8 mouse cellular contexts compared by ENCODE assay signal in the genomic region with DNA sequence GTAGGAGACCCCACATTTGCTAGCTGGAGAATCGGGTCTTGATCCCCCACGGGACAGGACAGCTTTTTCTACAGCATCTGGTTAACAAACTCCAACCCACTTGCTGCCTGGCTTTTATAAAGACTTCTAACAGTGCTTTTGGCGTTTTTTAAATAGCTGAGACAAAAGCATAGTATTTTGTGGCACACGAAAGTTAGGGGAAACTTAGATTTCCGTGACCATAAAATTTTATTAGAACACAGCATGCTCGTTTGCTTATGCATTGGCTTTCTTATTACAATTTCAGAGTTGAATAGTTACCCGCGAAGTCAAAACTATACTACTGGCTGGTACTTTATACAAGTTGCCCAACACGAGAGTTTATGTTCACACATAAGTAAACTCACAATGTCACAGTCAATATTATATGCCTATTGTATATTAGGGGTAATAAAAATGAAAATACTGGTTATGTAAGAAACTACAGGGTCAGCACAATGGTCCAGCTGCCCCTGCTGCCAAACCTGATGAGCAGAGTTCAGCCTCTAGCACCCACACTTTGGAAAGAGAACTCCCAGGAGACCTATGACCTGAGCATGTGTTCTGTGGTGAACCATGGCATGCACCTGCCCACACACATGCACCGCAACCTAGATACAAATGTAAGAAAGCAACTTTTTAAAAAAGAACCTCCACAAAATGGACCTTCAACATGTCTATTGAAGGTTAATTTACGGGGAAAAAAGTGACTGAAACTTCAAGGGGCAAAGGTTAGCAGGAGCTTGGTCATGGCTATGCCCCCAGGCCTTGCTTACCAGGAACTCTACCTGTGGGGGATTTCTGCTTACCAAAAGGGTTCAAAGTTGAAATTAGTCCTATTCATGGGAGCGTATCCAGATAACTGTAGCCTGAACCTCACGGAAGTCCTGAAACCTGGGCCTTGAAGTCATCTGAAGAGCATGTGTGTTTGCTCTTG. TPM values are rescaled to one million over a fixed set of nuclear protein-coding genes. Genes with fewer than 3 reads are reported as not detected.
DNase-seq lines count a peak whose midpoint lies in the region; ATAC-seq lines count a peak whose summit lies in the region.

No protein-coding gene starts in this region.

- intact Hi-C loops in heart, postnatal 25 days (cut with DNase I): loop anchor here (5.0 kb wide), 2 partner anchors 40 kb away; a partner anchor contains a TSS

- 0 out of 2 replicates have a peak, but pooled peaks cover 3% of the 10 kb centered on the region for H3K36me3 ChIP-seq in heart, embryonic 12.5 days
- H3K36me3 ChIP-seq in midbrain, embryonic 14.5 days (ENCODE audit: control insufficient read depth, insufficient read depth, low read length): no peaks in the 10 kb centered on the region

- peak overlapping the region; percentile 70 for H3K4me2 ChIP-seq in heart, embryonic 12.5 days
- H3K4me2 ChIP-seq in midbrain, embryonic 14.5 days (ENCODE audit: low read length): peak overlapping the region; percentile 97

- no peaks in the 10 kb centered on the region for H3K9me3 ChIP-seq in heart, embryonic 12.5 days (replicated peaks)
- H3K9me3 ChIP-seq in midbrain, embryonic 14.5 days (ENCODE audit: control insufficient read depth, low read length): no peaks in the 10 kb centered on the region

- H3K4me3 ChIP-seq in heart, embryonic 12.5 days: peak overlapping the region; percentile 75
- peak overlapping the region; percentile 64 for H3K4me3 ChIP-seq in brown adipose tissue, adult 24 weeks (ENCODE audit: insufficient read depth, low read depth, low read length)
- peak overlapping the region; percentile 80 for H3K4me3 ChIP-seq in midbrain, embryonic 14.5 days (replicated peaks; ENCODE audit: low read depth, low read length)

- peak overlapping the region; percentile 51; the same call in 1 of the 2 replicates for H3K9ac ChIP-seq in heart, embryonic 12.5 days
- H3K9ac ChIP-seq in midbrain, embryonic 14.5 days (replicated peaks; ENCODE audit: low read length): peak overlapping the region; percentile 50; the same call in 1 of the 2 replicates

- WGBS in heart, embryonic 12.5 days: 60% methylated on average over 13 of the region's 13 CpGs
- WGBS in midbrain, embryonic 14.5 days: 71% methylated on average over 13 of the region's 13 CpGs

- no peak overlapping the region for H3K27ac ChIP-seq in heart, embryonic 12.5 days (ENCODE audit: poor library complexity, severe bottlenecking)
- no peak overlapping the region for H3K27ac ChIP-seq in brown adipose tissue, adult 24 weeks (replicated peaks; ENCODE audit: low read depth, low read length)
- no peak overlapping the region for H3K27ac ChIP-seq in midbrain, embryonic 14.5 days (replicated peaks; ENCODE audit: low read depth, low read length)

- ATAC-seq in heart, embryonic 12.5 days (ENCODE audit: insufficient number of reproducible peaks, low FRiP score): no peak
- no peak for ATAC-seq in midbrain, embryonic 14.5 days (ENCODE audit: low FRiP score, low TSS enrichment)

- DNase-seq in heart, postnatal 25 days (ENCODE audit: low spot score): no peak
- peak; percentile 62 for DNase-seq in kidney, adult 18-20 months
- no peak for DNase-seq in midbrain, embryonic 14.5 days
- DNase-seq in T-cell, adult 2 months (ENCODE audit: low spot score): no peak
- no peak for DNase-seq in embryo, embryonic 10 days (ENCODE audit: low spot score)
- DNase-seq in cerebellum, postnatal 10 days: no peak

- H3K27me3 ChIP-seq in heart, embryonic 12.5 days (replicated peaks): no peaks in the 10 kb centered on the region
- no peaks in the 10 kb centered on the region; the same call in 1 of the 2 replicates for H3K27me3 ChIP-seq in midbrain, embryonic 14.5 days (ENCODE audit: control insufficient read depth, insufficient read depth, low read length)

- H3K4me1 ChIP-seq in heart, embryonic 12.5 days (replicated peaks): peaks cover 10% of the 10 kb centered on the region
- H3K4me1 ChIP-seq in brown adipose tissue, adult 24 weeks (ENCODE audit: control insufficient read depth, insufficient read depth, insufficient read length, low read length): peaks cover 11% of the 10 kb centered on the region; the same call in 1 of the 2 replicates
- H3K4me1 ChIP-seq in midbrain, embryonic 14.5 days (ENCODE audit: control insufficient read depth, insufficient read depth, low read length): peaks cover 5% of the 10 kb centered on the region; the same call in 1 of the 2 replicates

RNA-seq across cellular contexts. Expression of a gene that starts 0.8 kb away (rescaled TPM):
- polyA plus RNA-seq in heart, embryonic 12.5 days (2016; fragmentation: Nextera tagmentation; extraction: Ambion mirVana): 5.7 and 6.3 TPM in 2 replicates
- total RNA-seq in heart, postnatal 25 days (2021): 1 to 10 TPM; 2.4 to 2.8 TPM
- polyA plus RNA-seq in brown adipose tissue, adult 24 weeks (2012; ENCODE audit: insufficient read depth, insufficient read length, missing spikeins): 5.0 and 14.7 TPM in 2 replicates
- polyA plus RNA-seq in midbrain, embryonic 14.5 days (2014; fragmentation: Nextera tagmentation; extraction: Ambion mirVana): 4.8 and 6.9 TPM in 2 replicates

RNA-seq across cellular contexts. Expression of a gene that starts 0.9 kb away (rescaled TPM):
- 59.5 and 60.4 TPM in 2 replicates for polyA plus RNA-seq in heart, embryonic 12.5 days (2016; fragmentation: Nextera tagmentation; extraction: Ambion mirVana)
- 10 to 100 TPM; 38.1 to 41.2 TPM for total RNA-seq in heart, postnatal 25 days (2021)
- 92.4 and 102 TPM in 2 replicates for polyA plus RNA-seq in brown adipose tissue, adult 24 weeks (2012; ENCODE audit: insufficient read depth, insufficient read length, missing spikeins)
- polyA plus RNA-seq in midbrain, embryonic 14.5 days (2014; fragmentation: Nextera tagmentation; extraction: Ambion mirVana): 28.5 and 40.7 TPM in 2 replicates

RNA-seq across cellular contexts. Expression of a gene that starts 38.1 kb away (rescaled TPM):
- polyA plus RNA-seq in heart, embryonic 12.5 days (2016; fragmentation: Nextera tagmentation; extraction: Ambion mirVana): 32.3 and 34.9 TPM in 2 replicates
- total RNA-seq in heart, postnatal 25 days (2021): 10 to 100 TPM; 31.0 to 33.3 TPM
- polyA plus RNA-seq in brown adipose tissue, adult 24 weeks (2012; ENCODE audit: insufficient read depth, insufficient read length, missing spikeins): 23.7 and 24.6 TPM in 2 replicates
- 18.0 and 18.4 TPM in 2 replicates for polyA plus RNA-seq in midbrain, embryonic 14.5 days (2014; fragmentation: Nextera tagmentation; extraction: Ambion mirVana)
